Mouse (Mus musculus) CH12.LX (cell line): ENCODE data around the gene Rpl27a. TPM values are rescaled to one million over a fixed set of nuclear protein-coding genes. Genes with fewer than 3 reads are reported as not detected.

Experiments used
- DNase-seq: peaks from one replicate; pipeline ENCODE4 v3.0.0-alpha.2; 2013; ENCODE audit errors: extremely low read depth
- H3K27ac ChIP-seq: 2 replicates; pipeline ENCODE4 v1.5.1; 2012; ENCODE audit warnings: low read depth, mild to moderate bottlenecking, control low read depth, moderate library complexity; ENCODE audit not compliant: insufficient read depth
- H3K27me3 ChIP-seq: replicated peaks from 2 replicates; pipeline ENCODE3; 2012; ENCODE audit warnings: inconsistent platforms
- H3K36me3 ChIP-seq, 2 experiments: replicated peaks in 1 of 2; 2 replicates each; pipeline versions ENCODE3 to v1.6.1; 2012; ENCODE audit warnings: inconsistent platforms in 1 of 2, low read length in 1 of 2, mild to moderate bottlenecking in 1 of 2, mixed read lengths in 1 of 2, moderate library complexity in 1 of 2; ENCODE audit not compliant: control insufficient read depth in 1 of 2, insufficient read depth in 1 of 2
- H3K4me1 ChIP-seq, 2 experiments: 2 replicates each; pipeline ENCODE4 v1.6.1; 2012; ENCODE audit warnings: inconsistent platforms in 1 of 2, moderate library complexity in 1 of 2; ENCODE audit not compliant: insufficient read depth in 2 of 2, control insufficient read depth in 1 of 2
- H3K4me2 ChIP-seq: 2 replicates; pipeline ENCODE4 v1.6.1; 2012; ENCODE audit warnings: low read depth, mild to moderate bottlenecking, control low read depth; ENCODE audit not compliant: poor library complexity, insufficient read depth, severe bottlenecking
- H3K4me3 ChIP-seq, 3 experiments: fragments of 150-350 bp in 1 of 3; sonication (generic) in 1 of 3; replicated peaks in 1 of 3; 2 replicates each; pipeline versions ENCODE3 to v1.5.1; 2011 to 2012; ENCODE audit warnings: low read depth in 2 of 3, low read length in 2 of 3, mild to moderate bottlenecking in 2 of 3, moderate library complexity in 2 of 3, control low read depth in 1 of 3, improper control_type of control experiment in 1 of 3, inconsistent platforms in 1 of 3, mixed read lengths in 1 of 3; ENCODE audit not compliant: poor library complexity in 1 of 3
- H3K79me2 ChIP-seq: replicated peaks from 2 replicates; pipeline ENCODE4 v1.6.1; 2012; ENCODE audit warnings: mild to moderate bottlenecking, moderate library complexity; ENCODE audit not compliant: control insufficient read depth, poor library complexity, insufficient read depth, severe bottlenecking; ENCODE audit errors: extremely low read depth
- H3K9ac ChIP-seq: 2 replicates; pipeline ENCODE4 v1.6.1; 2012; ENCODE audit warnings: low read depth, mild to moderate bottlenecking, control low read depth, moderate library complexity; ENCODE audit not compliant: insufficient read depth
- H3K9me3 ChIP-seq: replicated peaks from 2 replicates; pipeline ENCODE3; 2012; ENCODE audit warnings: low read length, inconsistent platforms, mixed read lengths
- BHLHE40 ChIP-seq: IDR thresholded peaks from 2 replicates; pipeline ENCODE4 v1.6.1; 2011; ENCODE audit warnings: mild to moderate bottlenecking, low read depth, low read length, improper control_type of control experiment
- E2F4 ChIP-seq: IDR thresholded peaks from 2 replicates; pipeline ENCODE4 v1.6.1; 2011; ENCODE audit warnings: low read depth, low read length, improper control_type of control experiment; ENCODE audit not compliant: insufficient replicate concordance
- EP300 ChIP-seq: IDR thresholded peaks from 2 replicates; pipeline ENCODE4 v1.6.1; 2011; ENCODE audit warnings: low read length, improper control_type of control experiment
- GABPA ChIP-seq: IDR thresholded peaks from 2 replicates; pipeline ENCODE4 v1.6.1; 2012; ENCODE audit warnings: low read depth, low read length, improper control_type of control experiment, inconsistent platforms; ENCODE audit not compliant: insufficient replicate concordance
- JUN ChIP-seq: IDR thresholded peaks from 2 replicates; pipeline ENCODE4 v1.6.1; 2011; ENCODE audit warnings: low read depth, mild to moderate bottlenecking, low read length, improper control_type of control experiment, moderate library complexity; ENCODE audit not compliant: insufficient read depth
- MAX ChIP-seq: IDR thresholded peaks from 2 replicates; pipeline ENCODE4 v1.6.1; 2011; ENCODE audit warnings: low read length, improper control_type of control experiment
- MXI1 ChIP-seq: IDR thresholded peaks from 2 replicates; pipeline ENCODE4 v1.6.1; 2011; ENCODE audit warnings: mild to moderate bottlenecking, low read depth, low read length, improper control_type of control experiment
- NELFE ChIP-seq: IDR thresholded peaks from 2 replicates; pipeline ENCODE4 v1.6.1; 2011; ENCODE audit warnings: low read depth, low read length, improper control_type of control experiment
- NRF1 ChIP-seq: IDR thresholded peaks from 2 replicates; pipeline ENCODE4 v1.6.1; 2014; ENCODE audit warnings: low read depth, mild to moderate bottlenecking, inconsistent platforms, low read length, improper control_type of control experiment, moderate library complexity
- PAX5 ChIP-seq: IDR thresholded peaks from 2 replicates; pipeline ENCODE4 v1.6.1; 2012; ENCODE audit warnings: low read length, inconsistent platforms, mixed read lengths
- POLR2A ChIP-seq: IDR thresholded peaks from 2 replicates; pipeline ENCODE4 v1.6.1; 2011; ENCODE audit warnings: low read depth, mild to moderate bottlenecking, improper control_type of control experiment, low read length
- SIN3A ChIP-seq: IDR thresholded peaks from 2 replicates; pipeline ENCODE4 v1.6.1; 2012; ENCODE audit warnings: low read length, improper control_type of control experiment, inconsistent platforms
- TCF12 ChIP-seq: IDR thresholded peaks from 2 replicates; pipeline ENCODE4 v1.6.1; 2014; ENCODE audit warnings: low read depth, mild to moderate bottlenecking, inconsistent platforms, low read length, improper control_type of control experiment
- UBTF ChIP-seq: IDR thresholded peaks from 2 replicates; pipeline ENCODE4 v1.6.1; 2012; ENCODE audit warnings: low read depth, mild to moderate bottlenecking, inconsistent platforms, low read length, improper control_type of control experiment, moderate library complexity
- USF1 ChIP-seq: IDR thresholded peaks from 2 replicates; pipeline ENCODE4 v1.6.1; 2014; ENCODE audit warnings: low read depth, mild to moderate bottlenecking, inconsistent platforms, low read length, improper control_type of control experiment
- ZKSCAN1 ChIP-seq: IDR thresholded peaks from 2 replicates; pipeline ENCODE4 v1.6.1; 2012; ENCODE audit warnings: low read depth, inconsistent platforms, low read length, improper control_type of control experiment, borderline replicate concordance
- ZMIZ1 ChIP-seq: IDR thresholded peaks from 2 replicates; pipeline ENCODE4 v1.6.1; 2012; ENCODE audit warnings: low read depth, mild to moderate bottlenecking, inconsistent platforms, low read length, improper control_type of control experiment
- dilution Hi-C: fragments of 300-500 bp; cut with MboI; formaldehyde crosslinking; loops from 2 replicates; pipeline ENCODE4 v1.14.3; 2020; ENCODE audit warnings: low sequenced_read_pairs; ENCODE audit not compliant: extremely low pct_unique_long_range_greater_than_20kb, extremely low pct_ligation_motif_present
- in situ Hi-C: fragments of 300-500 bp; cut with MboI; formaldehyde crosslinking; loops from 3 replicates; pipeline ENCODE4 v1.14.3; 2019; ENCODE audit warnings: low sequenced_read_pairs, low pct_ligation_motif_present, low pct_unique_long_range_greater_than_20kb, mixed read lengths
- polyA plus RNA-seq: library from polyadenylated mRNA; unstranded; fragments of >175 nt; gene quantifications from 2 replicates; pipeline ENCODE4 v1.2.1, GENCODE M21; 2012; ENCODE audit warnings: low read depth; ENCODE audit not compliant: insufficient read length
- total RNA-seq, 2 experiments: library from RNA; depleted of rRNA; stranded (reverse); fragments of 300-350 nt in 1 of 2; fragments of >200 nt in 1 of 2; gene quantifications; 2 replicates each; pipeline ENCODE4 v1.2.3; 2012 to 2014

Gene Rpl27a
- total and polyA plus RNA-seq, 3 experiments, result 230 to 1,338 (median 1,216) TPM

DNA sequence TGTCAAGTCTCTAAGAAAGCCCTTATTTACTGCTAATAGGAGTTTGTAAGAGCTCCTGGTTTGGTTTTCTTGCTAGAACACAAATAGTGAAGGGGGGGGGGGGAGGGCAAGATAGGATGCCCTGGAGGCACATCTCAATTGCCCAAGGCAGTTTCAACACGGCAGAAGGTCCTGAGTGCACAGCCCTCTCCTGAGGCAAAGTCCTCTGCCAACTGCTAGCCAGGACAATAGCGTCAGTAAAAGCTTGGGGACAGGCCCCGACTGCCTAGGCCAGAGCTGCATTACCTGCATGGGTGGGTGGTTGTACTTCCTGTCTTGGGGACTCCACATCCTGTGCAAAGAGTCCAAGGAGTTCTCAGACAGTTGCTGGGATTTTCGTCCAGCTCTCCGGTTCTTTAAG, 25.8 kb downstream of the Rpl27a start:
- Histone ChIP-seq H3K4me3 (no peak overlapping the region), H3K9me3 (no peaks in the 10 kb centered on the region), H3K27me3 (no peaks in the 10 kb centered on the region), H3K4me2 (no peak overlapping the region)
- no peak for TF ChIP-seq NELFE
- TF ChIP-seq USF1, result no peak
- no peak for TF ChIP-seq SIN3A
- no peak for TF ChIP-seq MXI1
- no peak for TF ChIP-seq UBTF
- TF ChIP-seq MAX, result no peak
- no peak for TF ChIP-seq JUN
- TF ChIP-seq, all 38 proteins: peak for 0
- H3K27ac ChIP-seq, result no peak overlapping the region
- in situ Hi-C loops, result no loop called here
- dilution Hi-C loops, result no loop called here
- H3K9ac ChIP-seq, result no peak overlapping the region
- H3K4me1 ChIP-seq, result peaks cover 0 to 22% of the 10 kb centered on the region in 2 experiments; a peak in 2 of 4 replicates
- no peak for DNase-seq
- peaks cover 0 to 2% of the 10 kb centered on the region in 2 experiments for H3K36me3 ChIP-seq
- H3K79me2 ChIP-seq, result no peaks in the 10 kb centered on the region

DNA sequence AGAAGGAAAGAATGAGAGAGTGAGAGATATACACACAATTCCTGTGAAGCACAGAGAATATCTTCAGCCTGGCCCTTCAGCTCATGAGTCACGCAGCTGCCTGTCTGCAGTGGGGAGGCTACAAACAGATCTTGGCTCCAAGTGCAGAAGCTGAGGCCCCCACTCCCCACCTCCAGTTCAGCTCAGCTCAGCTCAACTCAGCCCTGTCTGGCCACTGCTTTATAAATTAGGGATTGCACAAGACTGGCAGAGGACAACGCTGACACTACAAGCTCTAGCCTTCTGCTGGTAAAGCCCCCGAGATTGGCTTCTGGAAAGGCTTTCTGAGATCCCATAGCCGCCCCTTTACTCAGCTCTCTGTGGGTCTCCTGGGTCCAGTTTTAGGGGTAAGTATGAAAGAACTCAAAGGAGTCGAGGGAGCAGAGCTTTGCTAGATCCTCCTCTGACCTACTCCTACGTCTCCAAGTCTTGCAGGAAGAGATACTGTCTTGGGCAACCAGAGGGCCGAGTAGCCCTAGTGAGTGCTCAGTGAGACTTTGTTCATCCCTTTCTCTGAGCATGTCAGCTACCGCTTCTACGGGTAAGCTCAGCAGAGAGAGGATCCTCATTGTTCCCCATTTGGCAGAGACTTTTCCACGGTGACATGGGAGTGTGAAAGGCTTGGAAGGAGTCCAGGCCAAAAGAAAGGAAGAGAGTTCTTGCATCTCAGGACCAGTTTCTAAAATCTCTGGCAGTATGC, 26.5 kb downstream of the Rpl27a start:
- Histone ChIP-seq H3K4me3 (no peak overlapping the region), H3K9me3 (no peaks in the 10 kb centered on the region), H3K27me3 (no peaks in the 10 kb centered on the region), H3K27ac (no peak overlapping the region), H3K79me2 (no peaks in the 10 kb centered on the region), H3K9ac (no peak overlapping the region), H3K4me1 (peaks cover 0 to 22% of the 10 kb centered on the region in 2 experiments; a peak in 2 of 4 replicates), H3K36me3 (peaks cover 0 to 2% of the 10 kb centered on the region in 2 experiments), H3K4me2 (no peak overlapping the region)
- TF ChIP-seq E2F4, result no peak
- TF ChIP-seq EP300, result no peak
- TF ChIP-seq ZMIZ1, result no peak
- TF ChIP-seq NRF1, result no peak
- no peak for TF ChIP-seq USF1
- TF ChIP-seq PAX5, result no peak
- no peak for TF ChIP-seq TCF12
- TF ChIP-seq GABPA, result no peak
- TF ChIP-seq BHLHE40, result no peak
- no peak for TF ChIP-seq POLR2A
- TF ChIP-seq ZKSCAN1, result no peak
- no peak for DNase-seq
- in situ Hi-C loops (no loop called here), dilution Hi-C loops (no loop called here)
